Mouse (Mus musculus): ENCODE results near the gene Ilf3.

- TF ChIP-seq GATA1 (IDR thresholded peaks at IDR 0.05; ENCODE audit: low read length) (no peak), TAL1 (IDR thresholded peaks at IDR 0.05; ENCODE audit: low read length) (no peak)
Observed at GRCm38 (mm10) chr9:21440387-21440786, 72.7 kb downstream of the Ilf3 start.
